Mouse (Mus musculus): ENCODE measurements around the gene Aptx. TPM values are rescaled to one million over a fixed set of nuclear protein-coding genes. Genes with fewer than 3 reads are reported as not detected.
A peak's percentile ranks its signal among the peaks of the same experiment; 100 is the strongest.

The Aptx gene
- total and polyA plus RNA-seq, 2 experiments from 2014 or later, result 17.3 to 31.3 TPM

- H3K4me2 ChIP-seq (ENCODE audit: low read depth, low read length, poor library complexity, severe bottlenecking), result no peak overlapping the region
- H3K9ac ChIP-seq (replicated peaks; ENCODE audit: low read length, poor library complexity, severe bottlenecking), result no peak overlapping the region
- H3K4me1 ChIP-seq (ENCODE audit: insufficient read depth, low read length), result no peaks in the 10 kb centered on the region
- no peaks in the 10 kb centered on the region for H3K36me3 ChIP-seq (ENCODE audit: insufficient read depth, low read length)
- H3K4me3 ChIP-seq (ENCODE audit: low read depth, low read length), result no peak overlapping the region
- DNase-seq (ENCODE audit: low spot score), result no peak
- no peak overlapping the region for H3K27ac ChIP-seq (ENCODE audit: low read depth, low read length)
- ATAC-seq (ENCODE audit: low FRiP score), result no peak
- no peak for TF ChIP-seq CTCF (IDR thresholded peaks at IDR 0.05)
- H3K9me3 ChIP-seq (ENCODE audit: low read length), result no peaks in the 10 kb centered on the region
- 97% methylated on average over 2 of the region's 2 CpGs for WGBS
- no peaks in the 10 kb centered on the region for H3K27me3 ChIP-seq (ENCODE audit: insufficient read depth, low read length)
Measured at GRCm38 (mm10) chr4:40651055-40651454, 51.9 kb downstream of the Aptx start.

DNA sequence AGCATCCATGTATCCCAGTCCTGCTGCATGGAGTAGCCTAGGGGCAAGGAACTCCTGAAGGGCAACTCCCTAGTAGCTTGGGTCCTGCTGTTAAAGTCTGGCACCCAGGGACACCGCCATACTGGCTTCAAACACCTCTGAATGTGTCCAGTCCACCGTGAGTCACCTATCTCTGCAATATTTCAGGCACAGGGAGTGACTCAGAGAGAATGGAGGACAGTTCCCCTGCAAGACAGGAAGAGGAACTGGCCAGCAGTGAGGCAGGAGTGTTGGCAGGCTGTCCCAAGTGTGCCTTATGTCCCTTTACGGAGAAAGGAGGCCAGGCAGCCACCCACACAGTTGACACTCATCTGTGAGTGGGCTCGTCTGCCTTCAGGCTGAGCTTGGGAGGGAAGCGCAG, 53.9 kb downstream of the Aptx start:
- H3K27me3 ChIP-seq (ENCODE audit: insufficient read depth, low read length), result no peaks in the 10 kb centered on the region
- ATAC-seq (ENCODE audit: low FRiP score) (no peak), DNase-seq (ENCODE audit: low spot score) (no peak)
- WGBS, result 88% methylated on average over 5 of the region's 5 CpGs
- no peak for TF ChIP-seq CTCF (IDR thresholded peaks at IDR 0.05)
- no peaks in the 10 kb centered on the region for H3K4me1 ChIP-seq (ENCODE audit: insufficient read depth, low read length)
- H3K36me3 ChIP-seq (ENCODE audit: insufficient read depth, low read length), result no peaks in the 10 kb centered on the region
- H3K9me3 ChIP-seq (ENCODE audit: low read length), result no peaks in the 10 kb centered on the region
- H3K9ac ChIP-seq (replicated peaks; ENCODE audit: low read length, poor library complexity, severe bottlenecking), result no peak overlapping the region
- H3K27ac ChIP-seq (ENCODE audit: low read depth, low read length), result no peak overlapping the region
- no peak overlapping the region for H3K4me2 ChIP-seq (ENCODE audit: low read depth, low read length, poor library complexity, severe bottlenecking)
- no peak overlapping the region for H3K4me3 ChIP-seq (ENCODE audit: low read depth, low read length)

DNA sequence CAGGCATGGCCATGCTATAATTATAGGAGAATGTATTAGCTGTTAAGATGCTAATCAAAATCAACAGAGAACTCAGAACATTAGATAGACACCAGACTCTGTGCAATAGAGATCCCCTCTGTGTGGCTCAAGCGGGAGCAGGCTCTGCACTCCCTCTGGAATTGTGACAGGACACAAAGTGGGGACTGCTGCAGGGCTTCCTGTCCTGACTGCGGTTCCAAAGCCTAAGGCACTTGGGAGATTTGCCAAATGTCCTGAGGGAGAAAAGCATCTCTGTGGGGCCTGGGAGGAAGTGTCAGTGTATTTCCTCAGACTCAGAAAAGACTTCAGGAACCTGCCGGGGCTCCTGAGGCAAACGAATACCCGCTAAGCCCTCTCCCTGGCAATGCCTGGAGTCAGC, 59.4 kb downstream of the Aptx start:
- 47% methylated on average over 5 of the region's 5 CpGs for WGBS
- no peak for TF ChIP-seq CTCF (IDR thresholded peaks at IDR 0.05)
- DNase-seq (ENCODE audit: low spot score) (peak; percentile 22), ATAC-seq (ENCODE audit: low FRiP score) (0 out of 2 replicates have a peak, but pooled peaks have one; percentile 27)
- H3K4me1 ChIP-seq (ENCODE audit: insufficient read depth, low read length), result no peaks in the 10 kb centered on the region
- H3K27me3 ChIP-seq (ENCODE audit: insufficient read depth, low read length), result no peaks in the 10 kb centered on the region
- H3K4me3 ChIP-seq (ENCODE audit: low read depth, low read length), result no peak overlapping the region
- no peaks in the 10 kb centered on the region for H3K9me3 ChIP-seq (ENCODE audit: low read length)
- H3K27ac ChIP-seq (ENCODE audit: low read depth, low read length), result no peak overlapping the region
- H3K9ac ChIP-seq (replicated peaks; ENCODE audit: low read length, poor library complexity, severe bottlenecking), result no peak overlapping the region
- H3K36me3 ChIP-seq (ENCODE audit: insufficient read depth, low read length), result no peaks in the 10 kb centered on the region
- H3K4me2 ChIP-seq (ENCODE audit: low read depth, low read length, poor library complexity, severe bottlenecking), result no peak overlapping the region

DNA sequence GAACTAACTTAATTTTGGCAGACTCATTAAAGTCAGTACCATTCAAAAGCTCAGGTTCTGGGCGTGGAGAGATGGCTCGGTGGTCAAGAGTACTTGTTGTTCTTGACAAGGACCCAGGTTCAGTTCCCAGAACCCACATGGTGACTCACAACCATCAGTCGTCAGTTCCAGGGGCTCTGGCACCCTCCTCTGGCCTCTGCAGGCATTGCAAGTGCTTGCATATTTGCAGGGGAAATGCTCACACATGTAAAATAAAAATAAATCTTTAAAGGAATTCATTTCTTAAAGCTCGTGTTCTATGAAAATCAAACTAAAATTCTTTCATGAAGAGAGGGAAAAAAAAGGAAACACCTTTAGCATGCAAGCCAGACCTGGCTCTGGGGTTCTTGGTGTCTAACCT, 62.0 kb downstream of the Aptx start:
- ATAC-seq (ENCODE audit: low FRiP score), result no peak
- 88% methylated on average over 4 of the region's 4 CpGs for WGBS
- Histone ChIP-seq H3K9ac (replicated peaks; ENCODE audit: low read length, poor library complexity, severe bottlenecking) (no peak overlapping the region), H3K9me3 (ENCODE audit: low read length) (no peaks in the 10 kb centered on the region), H3K4me2 (ENCODE audit: low read depth, low read length, poor library complexity, severe bottlenecking) (no peak overlapping the region), H3K36me3 (ENCODE audit: insufficient read depth, low read length) (no peaks in the 10 kb centered on the region), H3K4me3 (ENCODE audit: low read depth, low read length) (no peak overlapping the region), H3K27me3 (ENCODE audit: insufficient read depth, low read length) (no peaks in the 10 kb centered on the region), H3K4me1 (ENCODE audit: insufficient read depth, low read length) (no peaks in the 10 kb centered on the region), H3K27ac (ENCODE audit: low read depth, low read length) (no peak overlapping the region)
- no peak for DNase-seq (ENCODE audit: low spot score)
- peak; percentile 52 for TF ChIP-seq CTCF (IDR thresholded peaks at IDR 0.05)

MicroRNAs within 50 kb of the gene (microRNA counts, 519-probe panel; counts per million panel counts)
- 528 counts per million, percentile 58 among the panel's probes with 10 or more counts for microRNA mmu-miR-207

Small RNA genes lying within 50 kb of the gene (microRNA-seq; reads per million reads assigned to microRNA genes)
- not detected for gene Mir207 (ENCODE audit: borderline number of aligned reads)

Other genes with a start within 250 kb of the Aptx start
- 0.88 and 2.5 TPM in 2 replicates for gene Tmem215, start 231.0 kb downstream of the Aptx start, total RNA-seq (2014; rRNA removed)
- gene Tmem215, start 231.0 kb downstream of the Aptx start, polyA plus RNA-seq (2015; fragmentation: Nextera tagmentation; extraction: Ambion mirVana), result 1.6 and 2.1 TPM in 2 replicates
- 104 and 140 TPM in 2 replicates for gene Dnaja1, start 19.0 kb upstream of the Aptx start, total RNA-seq (2014; rRNA removed)
- gene Dnaja1, start 19.0 kb upstream of the Aptx start, polyA plus RNA-seq (2015; fragmentation: Nextera tagmentation; extraction: Ambion mirVana), result 585 and 650 TPM in 2 replicates
- gene Smu1, start 54.7 kb upstream of the Aptx start, total RNA-seq (2014; rRNA removed), result 61.3 and 69.1 TPM in 2 replicates
- 94.4 and 97.6 TPM in 2 replicates for gene Smu1, start 54.7 kb upstream of the Aptx start, polyA plus RNA-seq (2015; fragmentation: Nextera tagmentation; extraction: Ambion mirVana)
- 10.0 and 11.0 TPM in 2 replicates for gene B4galt1, start 150.8 kb upstream of the Aptx start, total RNA-seq (2014; rRNA removed)
- 5.7 and 5.8 TPM in 2 replicates for gene B4galt1, start 150.8 kb upstream of the Aptx start, polyA plus RNA-seq (2015; fragmentation: Nextera tagmentation; extraction: Ambion mirVana)
- not detected in 2 replicates for gene Spink4, start 216.9 kb upstream of the Aptx start, total RNA-seq (2014; rRNA removed)
- gene Spink4, start 216.9 kb upstream of the Aptx start, polyA plus RNA-seq (2015; fragmentation: Nextera tagmentation; extraction: Ambion mirVana), result not detected in 2 replicates
- gene Bag1, start 245.1 kb upstream of the Aptx start, total RNA-seq (2014; rRNA removed), result 92.3 and 114 TPM in 2 replicates
- 163 and 170 TPM in 2 replicates for gene Bag1, start 245.1 kb upstream of the Aptx start, polyA plus RNA-seq (2015; fragmentation: Nextera tagmentation; extraction: Ambion mirVana)
- 65.2 and 66.9 TPM in 2 replicates for gene Chmp5, start 245.2 kb upstream of the Aptx start, total RNA-seq (2014; rRNA removed)
- gene Chmp5, start 245.2 kb upstream of the Aptx start, polyA plus RNA-seq (2015; fragmentation: Nextera tagmentation; extraction: Ambion mirVana), result 131 and 137 TPM in 2 replicates

All from midbrain, postnatal 0 days (tissue).